Mouse (Mus musculus) cerebellum, postnatal 36 days (tissue): ENCODE measurements around the gene Rbpms2.

Experiments
- DNase-seq, 2 experiments: peaks; one replicate each; pipeline ENCODE4 v3.0.0; 2021 to 2022; ENCODE audit warnings: mixed read lengths in 2 of 2

The Rbpms2 gene

DNA sequence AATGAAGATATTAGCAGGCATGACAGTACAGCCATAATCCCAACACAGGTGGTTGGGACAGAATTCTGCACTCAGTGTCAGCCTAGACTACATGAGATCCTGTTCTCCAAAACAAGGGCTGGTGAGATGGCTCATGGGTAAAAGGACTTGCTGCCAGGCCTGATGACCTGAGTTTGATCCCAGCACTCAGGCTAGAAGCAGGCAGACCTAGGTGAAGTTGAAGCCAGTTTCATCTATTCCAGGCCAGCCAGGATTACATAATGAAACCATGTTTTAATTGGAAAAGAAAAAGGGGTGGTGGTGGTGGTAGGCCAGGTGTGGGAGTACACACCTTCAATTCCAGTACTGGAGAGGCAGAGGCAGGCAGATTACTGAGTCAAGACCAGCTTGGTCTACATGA, 68.5 kb downstream of the Rbpms2 start:
- no peak for DNase-seq

DNA sequence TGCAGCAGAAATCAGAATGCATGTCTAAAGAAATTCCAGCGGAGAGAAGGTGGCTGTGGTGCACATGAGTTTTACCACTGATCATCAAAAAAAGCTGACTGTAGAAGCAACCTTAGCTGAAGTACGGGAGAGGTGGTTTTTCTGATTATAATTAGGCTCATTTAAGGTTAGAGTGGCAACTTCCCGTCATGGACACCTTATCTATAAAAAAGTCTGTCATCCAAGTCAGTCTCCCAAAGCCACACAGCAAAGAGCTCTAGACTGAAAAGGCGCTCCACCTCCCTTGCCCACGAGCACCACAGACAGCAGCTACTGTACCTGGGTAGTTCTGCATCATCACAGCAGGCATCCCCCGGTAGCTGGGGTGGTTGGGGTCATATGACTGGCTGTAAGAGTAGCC, 71.1 kb downstream of the Rbpms2 start:
- DNase-seq, result no peak

GRCm38 (mm10) chr9:65702286-65702685, 72.8 kb downstream of the Rbpms2 start:
- no peak for DNase-seq

DNA sequence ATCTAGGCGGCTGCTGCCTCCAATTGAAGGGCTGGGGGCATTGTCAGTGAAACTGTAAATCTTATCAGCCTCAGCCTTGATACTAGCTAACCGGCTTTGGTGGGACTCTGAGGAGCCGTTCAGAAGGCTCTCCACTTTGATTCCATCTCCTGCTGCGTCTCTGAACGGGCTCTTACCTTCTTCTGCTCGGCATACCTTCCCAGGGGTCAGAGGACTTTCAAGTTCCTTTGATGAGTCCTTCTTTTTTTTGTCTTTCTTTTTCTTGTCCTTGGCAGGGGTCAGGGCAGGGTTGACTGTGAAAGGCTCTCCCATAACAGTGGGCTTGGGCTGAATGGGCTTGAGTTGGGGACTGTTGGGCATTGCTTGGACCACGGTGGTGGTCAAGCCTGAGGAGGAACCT, 73.8 kb downstream of the Rbpms2 start:
- no peak for DNase-seq

DNA sequence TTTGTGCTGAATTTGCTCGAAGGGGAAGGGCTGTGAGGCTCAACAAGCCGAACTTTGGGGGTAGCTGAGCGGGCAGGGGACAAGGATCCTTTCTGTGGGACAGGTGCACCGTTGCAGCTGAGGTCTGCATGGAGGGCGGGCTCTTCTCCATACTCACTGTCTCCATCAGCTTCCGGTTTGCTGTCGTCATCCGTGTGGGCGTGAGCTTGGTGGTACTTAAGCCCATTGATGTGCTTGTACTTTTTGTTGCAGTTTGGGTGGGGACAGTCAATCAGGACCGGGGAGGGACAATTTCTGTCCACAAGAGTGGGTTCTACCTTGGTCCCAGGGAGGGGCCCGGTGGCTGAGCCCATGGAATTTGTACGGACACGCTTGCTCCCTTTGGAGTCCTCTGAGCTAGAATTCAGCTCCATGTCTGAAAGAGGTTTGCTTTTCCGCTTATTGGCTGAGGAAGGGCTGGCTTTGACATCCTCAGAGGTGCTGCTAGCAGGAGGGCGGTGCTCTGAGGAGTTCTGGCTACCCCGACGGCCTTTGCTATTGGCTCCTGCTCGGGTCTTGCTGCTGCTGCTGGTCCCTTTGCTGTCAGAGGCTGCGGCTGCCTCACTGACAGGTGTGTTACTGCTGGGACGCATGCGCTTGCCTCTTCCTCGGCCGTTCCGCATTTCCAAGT, 74.6 kb downstream of the Rbpms2 start:
- no peak for DNase-seq
